29 mouse cellular contexts compared by ENCODE assay signal in the genomic region with DNA sequence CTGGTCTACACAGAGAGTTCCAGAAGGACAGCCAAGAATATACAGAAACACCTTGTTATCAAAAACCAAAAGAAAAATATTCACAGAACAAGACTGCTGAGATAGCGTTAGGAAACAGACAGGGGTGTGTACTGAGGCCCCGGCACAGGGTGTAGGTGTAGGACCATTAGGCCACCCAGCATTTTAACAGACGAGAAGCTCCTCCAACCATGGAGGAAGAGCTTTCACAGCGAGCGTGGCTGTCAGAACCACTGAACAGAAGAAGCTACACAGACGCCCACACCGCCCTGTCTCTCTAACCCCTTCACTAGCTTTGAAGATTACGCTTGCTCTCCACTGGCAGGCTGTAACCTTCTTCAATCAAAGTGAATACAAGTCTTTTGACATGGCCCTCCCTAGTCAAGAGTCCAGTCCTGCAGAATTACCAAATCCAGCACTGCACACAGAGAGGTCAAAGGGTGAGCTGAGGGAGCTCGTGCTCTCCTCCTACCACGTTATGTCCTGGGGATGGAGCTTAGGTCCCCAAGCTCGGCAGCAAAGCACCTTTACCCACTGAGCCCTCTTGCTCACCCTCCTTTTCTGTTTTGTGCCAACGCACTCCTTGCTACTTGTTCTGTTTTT.
DNase-seq lines count a peak whose midpoint lies in the region; ATAC-seq and TF ChIP-seq lines count a peak whose summit lies in the region.
"Had no signal": no experiment of that assay in that cellular context is flagged by ENCODE, and none has a peak within 500 bp of the region (broad histone marks: within the 10 kb centered on the region; RNA-seq: fewer than 3 reads in every experiment).

No protein-coding gene starts in this region.

- no peak overlapping the region for H3K4me3 ChIP-seq in hindbrain, embryonic 16.5 days (ENCODE audit: low read length)
- H3K4me3 ChIP-seq in hindbrain, embryonic 13.5 days: no peak overlapping the region
- no peak overlapping the region for H3K4me3 ChIP-seq in liver, embryonic 11.5 days (ENCODE audit: low read depth, low read length)
- no peak overlapping the region for H3K4me3 ChIP-seq in liver, embryonic 12.5 days
- H3K4me3 ChIP-seq in liver, postnatal 0 days (ENCODE audit: low read depth, low read length): no peak overlapping the region
- H3K4me3 ChIP-seq: embryonic facial prominence, embryonic 13.5 days; erythroblast, embryonic 14.5 days; forebrain, embryonic 12.5 days; hindbrain, embryonic 10.5 days; intestine, embryonic 15.5 days; neural tube, embryonic 13.5 days had no signal

- no peaks in the 10 kb centered on the region for H3K4me1 ChIP-seq in hindbrain, embryonic 16.5 days (ENCODE audit: control insufficient read depth, insufficient read depth, low read depth, low read length)
- peaks cover 4% of the 10 kb centered on the region; the same call in 1 of the 2 replicates for H3K4me1 ChIP-seq in hindbrain, embryonic 13.5 days (replicated peaks)
- peaks cover 4% of the 10 kb centered on the region; the same call in 1 of the 2 replicates for H3K4me1 ChIP-seq in liver, embryonic 11.5 days (replicated peaks; ENCODE audit: control insufficient read depth, insufficient read depth, low read length)
- H3K4me1 ChIP-seq in liver, embryonic 12.5 days: 0 out of 2 replicates have a peak, but pooled peaks cover 4% of the 10 kb centered on the region
- H3K4me1 ChIP-seq in liver, postnatal 0 days (ENCODE audit: insufficient read depth): 0 out of 2 replicates have a peak, but pooled peaks cover 3% of the 10 kb centered on the region
- H3K4me1 ChIP-seq: embryonic facial prominence, embryonic 13.5 days; forebrain, embryonic 12.5 days; hindbrain, embryonic 10.5 days; intestine, embryonic 15.5 days; neural tube, embryonic 13.5 days had no signal

- WGBS in hindbrain, embryonic 16.5 days: 75% methylated on average over 12 of the region's 12 CpGs
- WGBS in hindbrain, embryonic 13.5 days: 78% methylated on average over 12 of the region's 12 CpGs
- 74% methylated on average over 12 of the region's 12 CpGs for WGBS in liver, embryonic 11.5 days
- WGBS in liver, embryonic 12.5 days (ENCODE audit: insufficient replicate concordance): 71% methylated on average over 12 of the region's 12 CpGs
- WGBS in liver, postnatal 0 days (ENCODE audit: insufficient replicate concordance): 60% methylated on average over 12 of the region's 12 CpGs

- ATAC-seq in hindbrain, embryonic 16.5 days: 0 out of 2 replicates have a peak, but pooled peaks have one; percentile 27
- ATAC-seq in hindbrain, embryonic 13.5 days (ENCODE audit: low FRiP score): no peak
- peak; percentile 67 for ATAC-seq in liver, embryonic 11.5 days (replicated peaks; ENCODE audit: low FRiP score)
- peak; percentile 81 for ATAC-seq in liver, embryonic 12.5 days
- ATAC-seq in liver, postnatal 0 days: peak; percentile 96
- ATAC-seq: forebrain, postnatal 0 days; hindbrain, postnatal 0 days; intestine, embryonic 15.5 days; lung, postnatal 0 days had no signal

- no peaks in the 10 kb centered on the region for H3K9me3 ChIP-seq in hindbrain, embryonic 16.5 days (ENCODE audit: control insufficient read depth, low read length)
- no peaks in the 10 kb centered on the region for H3K9me3 ChIP-seq in hindbrain, embryonic 13.5 days
- H3K9me3 ChIP-seq in liver, embryonic 11.5 days (ENCODE audit: control insufficient read depth, low read length): no peaks in the 10 kb centered on the region
- H3K9me3 ChIP-seq in liver, embryonic 12.5 days (replicated peaks): no peaks in the 10 kb centered on the region
- H3K9me3 ChIP-seq in liver, postnatal 0 days (ENCODE audit: low read length): no peaks in the 10 kb centered on the region
- H3K9me3 ChIP-seq: embryonic facial prominence, embryonic 13.5 days; forebrain, embryonic 12.5 days; hindbrain, embryonic 10.5 days; intestine, embryonic 15.5 days; neural tube, embryonic 13.5 days had no signal

- no peak for TF ChIP-seq EP300 in liver, postnatal 0 days (IDR thresholded peaks at IDR 0.05; ENCODE audit: low read depth)

- no peak for TF ChIP-seq CTCF in liver, postnatal 0 days (IDR thresholded peaks at IDR 0.05; ENCODE audit: low read depth)

- no peak for DNase-seq in liver, embryonic 11.5 days (ENCODE audit: low spot score)
- peak; percentile 29 for DNase-seq in liver, postnatal 0 days
- no peak for DNase-seq in kidney, postnatal 4 days
- DNase-seq in embryo, embryonic 11 days: no peak
- DNase-seq: B cell, adult 2 months; cerebellum, adult 8-10 months; cerebellum, postnatal 36 days; forebrain, postnatal 0 days; gastrocnemius, postnatal 25 days; heart, adult 18-20 months; heart, postnatal 14 days; kidney, adult 9 months; kidney, postnatal 10 days; layer of hippocampus, adult 9-11 months; lung, adult 18-20 months; thymus, adult 2 months; thymus, postnatal 36 days had no signal

- H3K27ac ChIP-seq in hindbrain, embryonic 16.5 days (ENCODE audit: low read depth, low read length): no peak overlapping the region
- no peak overlapping the region for H3K27ac ChIP-seq in hindbrain, embryonic 13.5 days
- H3K27ac ChIP-seq in liver, embryonic 11.5 days (ENCODE audit: low read depth, low read length): no peak overlapping the region
- H3K27ac ChIP-seq in liver, embryonic 12.5 days: no peak overlapping the region
- H3K27ac ChIP-seq in liver, postnatal 0 days (ENCODE audit: low read depth): peak overlapping the region; percentile 39; the same call in 1 of the 2 replicates
- H3K27ac ChIP-seq: embryonic facial prominence, embryonic 13.5 days; forebrain, embryonic 12.5 days; hindbrain, embryonic 10.5 days; hindbrain, postnatal 0 days; intestine, embryonic 15.5 days; macrophage; neural tube, embryonic 13.5 days had no signal

- no peak overlapping the region for H3K9ac ChIP-seq in hindbrain, embryonic 16.5 days (ENCODE audit: low read depth, low read length)
- H3K9ac ChIP-seq in hindbrain, embryonic 13.5 days: no peak overlapping the region
- no peak overlapping the region for H3K9ac ChIP-seq in liver, embryonic 11.5 days (ENCODE audit: low read depth, low read length)
- no peak overlapping the region for H3K9ac ChIP-seq in liver, embryonic 12.5 days
- H3K9ac ChIP-seq in liver, postnatal 0 days (replicated peaks): no peak overlapping the region
- H3K9ac ChIP-seq: embryonic facial prominence, embryonic 13.5 days; forebrain, embryonic 12.5 days; forebrain, postnatal 0 days; intestine, embryonic 15.5 days; neural tube, embryonic 13.5 days had no signal

- no peak overlapping the region for H3K4me2 ChIP-seq in hindbrain, embryonic 16.5 days (ENCODE audit: low read length)
- H3K4me2 ChIP-seq in hindbrain, embryonic 13.5 days: no peak overlapping the region
- H3K4me2 ChIP-seq in liver, embryonic 11.5 days: no peak overlapping the region
- no peak overlapping the region for H3K4me2 ChIP-seq in liver, embryonic 12.5 days
- H3K4me2 ChIP-seq in liver, postnatal 0 days (ENCODE audit: low read depth, low read length): no peak overlapping the region
- H3K4me2 ChIP-seq: embryonic facial prominence, embryonic 13.5 days; forebrain, embryonic 12.5 days; intestine, embryonic 15.5 days; neural tube, embryonic 13.5 days had no signal

- no peaks in the 10 kb centered on the region for H3K36me3 ChIP-seq in hindbrain, embryonic 16.5 days (ENCODE audit: control insufficient read depth, insufficient read depth, low read length)
- H3K36me3 ChIP-seq in hindbrain, embryonic 13.5 days: peaks cover 7% of the 10 kb centered on the region
- peaks cover 2% of the 10 kb centered on the region; the same call in 1 of the 2 replicates for H3K36me3 ChIP-seq in liver, embryonic 11.5 days (ENCODE audit: control insufficient read depth, insufficient read depth, low read length)
- H3K36me3 ChIP-seq in liver, embryonic 12.5 days: peaks cover 22% of the 10 kb centered on the region
- H3K36me3 ChIP-seq in liver, postnatal 0 days (replicated peaks; ENCODE audit: insufficient read depth, low read length): 0 out of 2 replicates have a peak, but pooled peaks cover 8% of the 10 kb centered on the region
- H3K36me3 ChIP-seq: intestine, embryonic 15.5 days had no signal

- no peaks in the 10 kb centered on the region for H3K27me3 ChIP-seq in hindbrain, embryonic 16.5 days (replicated peaks; ENCODE audit: control insufficient read depth, insufficient read depth, low read length)
- H3K27me3 ChIP-seq in hindbrain, embryonic 13.5 days: no peaks in the 10 kb centered on the region
- no peaks in the 10 kb centered on the region for H3K27me3 ChIP-seq in liver, embryonic 11.5 days (replicated peaks; ENCODE audit: control insufficient read depth, insufficient read depth, low read length)
- H3K27me3 ChIP-seq in liver, embryonic 12.5 days (replicated peaks): no peaks in the 10 kb centered on the region
- H3K27me3 ChIP-seq in liver, postnatal 0 days (ENCODE audit: insufficient read depth, low read length): no peaks in the 10 kb centered on the region
- H3K27me3 ChIP-seq: embryonic facial prominence, embryonic 13.5 days; forebrain, embryonic 12.5 days; intestine, embryonic 15.5 days; neural tube, embryonic 13.5 days had no signal
